Mouse (Mus musculus) limb, embryonic 15.5 days (tissue): ENCODE data around the gene Galnt2. TPM values are rescaled to one million over a fixed set of nuclear protein-coding genes. Genes with fewer than 3 reads are reported as not detected.

Experiments used
- ATAC-seq: fragments of 200-750 bp; cut with Nextera tagmentation; 2 replicates; pipeline ENCODE4 v1.8.0; 2017; ENCODE audit warnings: low read depth, moderate TSS enrichment; ENCODE audit not compliant: insufficient number of reproducible peaks, low FRiP score, low TSS enrichment
- H3K27ac ChIP-seq: fragments of 300-500 bp; sonication (generic); 2 replicates; pipeline ENCODE4 v1.5.1; 2015; ENCODE audit warnings: moderate library complexity, mild to moderate bottlenecking, inconsistent platforms
- H3K27me3 ChIP-seq: fragments of 300-500 bp; sonication (generic); 2 replicates; pipeline ENCODE4 v1.6.1; 2015; ENCODE audit warnings: inconsistent platforms
- H3K36me3 ChIP-seq: fragments of 300-500 bp; sonication (generic); 2 replicates; pipeline ENCODE4 v1.6.1; 2015; ENCODE audit warnings: inconsistent platforms
- H3K4me1 ChIP-seq: fragments of 300-500 bp; sonication (generic); 2 replicates; pipeline ENCODE4 v1.6.1; 2015; ENCODE audit warnings: inconsistent platforms
- H3K4me2 ChIP-seq: fragments of 300-500 bp; sonication (generic); 2 replicates; pipeline ENCODE4 v1.6.1; 2015; ENCODE audit warnings: mild to moderate bottlenecking, inconsistent platforms
- H3K4me3 ChIP-seq: fragments of 300-500 bp; sonication (generic); 2 replicates; pipeline ENCODE4 v1.5.1; 2015; ENCODE audit warnings: mild to moderate bottlenecking, inconsistent platforms
- H3K9ac ChIP-seq: fragments of 300-500 bp; sonication (generic); 2 replicates; pipeline ENCODE4 v1.6.1; 2015; ENCODE audit warnings: inconsistent platforms
- H3K9me3 ChIP-seq: fragments of 300-500 bp; sonication (generic); 2 replicates; pipeline ENCODE4 v1.6.1; 2016; ENCODE audit warnings: inconsistent platforms
- WGBS: fragments of 180-500 bp; shearing (Covaris S2); methylation state at CpG from one replicate; pipeline ENCODE4 v1.1.7; 2015; 5-methylcytosine and 5-hydroxymethylcytosine counted together
- polyA plus RNA-seq: library from polyadenylated mRNA; unstranded; fragments of >200 nt; fragmentation: Nextera tagmentation; extraction: Ambion mirVana; gene quantifications from 2 replicates; pipeline ENCODE4 v1.2.1, GENCODE M21; 2015

Galnt2 gene
- polyA plus RNA-seq, 1 experiment from 2014 or later, result 53.1 TPM

- Histone ChIP-seq H3K4me1 (peaks cover 12% of the 10 kb centered on the region), H3K27ac (no peak overlapping the region), H3K4me3 (no peak overlapping the region), H3K27me3 (0 out of 2 replicates have a peak, but pooled peaks cover 3% of the 10 kb centered on the region), H3K4me2 (no peak overlapping the region), H3K9ac (no peak overlapping the region), H3K9me3 (no peaks in the 10 kb centered on the region), H3K36me3 (no peaks in the 10 kb centered on the region)
- ATAC-seq, result no peak
- 54% methylated on average over 7 of the region's 7 CpGs for WGBS
Measured at GRCm38 (mm10) chr8:124200400-124200799, 30.8 kb upstream of the Galnt2 start.

- ATAC-seq, result no peak
- Histone ChIP-seq H3K9me3 (no peaks in the 10 kb centered on the region), H3K4me2 (no peak overlapping the region), H3K27me3 (0 out of 2 replicates have a peak, but pooled peaks cover 3% of the 10 kb centered on the region), H3K27ac (no peak overlapping the region), H3K4me3 (no peak overlapping the region), H3K4me1 (peaks cover 3% of the 10 kb centered on the region; the same call in 1 of the 2 replicates), H3K9ac (no peak overlapping the region), H3K36me3 (no peaks in the 10 kb centered on the region)
- 71% methylated on average over 8 of the region's 8 CpGs for WGBS
Measured at GRCm38 (mm10) chr8:124201706-124202105, 29.5 kb upstream of the Galnt2 start.

- Histone ChIP-seq H3K36me3 (no peaks in the 10 kb centered on the region), H3K27me3 (0 out of 2 replicates have a peak, but pooled peaks cover 3% of the 10 kb centered on the region), H3K4me2 (no peak overlapping the region), H3K9me3 (no peaks in the 10 kb centered on the region), H3K9ac (no peak overlapping the region), H3K27ac (no peak overlapping the region), H3K4me1 (no peaks in the 10 kb centered on the region), H3K4me3 (no peak overlapping the region)
- no peak for ATAC-seq
- 87% methylated on average over 5 of the region's 5 CpGs for WGBS
Measured at GRCm38 (mm10) chr8:124202895-124203294, 28.3 kb upstream of the Galnt2 start.

GRCm38 (mm10) chr8:124204001-124204601, 27.1 kb upstream of the Galnt2 start:
- Histone ChIP-seq H3K4me1 (no peaks in the 10 kb centered on the region), H3K36me3 (no peaks in the 10 kb centered on the region), H3K4me2 (no peak overlapping the region), H3K4me3 (no peak overlapping the region), H3K9me3 (no peaks in the 10 kb centered on the region), H3K9ac (no peak overlapping the region), H3K27ac (no peak overlapping the region), H3K27me3 (no peaks in the 10 kb centered on the region)
- 87% methylated on average over 13 of the region's 13 CpGs for WGBS
- no peak for ATAC-seq

- ATAC-seq, result no peak
- 47% methylated on average over 2 of the region's 2 CpGs for WGBS
- Histone ChIP-seq H3K27ac (no peak overlapping the region), H3K4me3 (no peak overlapping the region), H3K36me3 (no peaks in the 10 kb centered on the region), H3K4me1 (no peaks in the 10 kb centered on the region), H3K4me2 (no peak overlapping the region), H3K9ac (no peak overlapping the region), H3K27me3 (no peaks in the 10 kb centered on the region), H3K9me3 (no peaks in the 10 kb centered on the region)
Measured at GRCm38 (mm10) chr8:124212148-124212547, 19.0 kb upstream of the Galnt2 start.

GRCm38 (mm10) chr8:124216951-124217350, 14.2 kb upstream of the Galnt2 start:
- H3K27ac ChIP-seq, result no peak overlapping the region

GRCm38 (mm10) chr8:124229883-124230282, 1.3 kb upstream of the Galnt2 start:
- Histone ChIP-seq H3K27me3 (no peaks in the 10 kb centered on the region), H3K9me3 (no peaks in the 10 kb centered on the region), H3K36me3 (no peaks in the 10 kb centered on the region), H3K9ac (no peak overlapping the region), H3K4me1 (peaks cover 22% of the 10 kb centered on the region), H3K4me2 (no peak overlapping the region), H3K27ac (no peak overlapping the region), H3K4me3 (no peak overlapping the region)
- 72% methylated on average over 2 of the region's 2 CpGs for WGBS
- no peak for ATAC-seq

More at GRCm38 (mm10) chr8:124216951-124217350, 14.2 kb upstream of the Galnt2 start:
- no peak overlapping the region for H3K9ac ChIP-seq
- H3K36me3 ChIP-seq, result no peaks in the 10 kb centered on the region
- no peaks in the 10 kb centered on the region for H3K27me3 ChIP-seq
- no peaks in the 10 kb centered on the region for H3K9me3 ChIP-seq
- H3K4me3 ChIP-seq, result no peak overlapping the region
- ATAC-seq, result no peak
- H3K4me2 ChIP-seq, result no peak overlapping the region
- H3K4me1 ChIP-seq, result peaks cover 3% of the 10 kb centered on the region; the same call in 1 of the 2 replicates

- 55% methylated on average over 8 of the region's 8 CpGs for WGBS
- peak overlapping the region; percentile 90 for H3K4me3 ChIP-seq
- H3K4me2 ChIP-seq, result peak overlapping the region; percentile 93
- H3K4me1 ChIP-seq, result peaks cover 26% of the 10 kb centered on the region
- no peaks in the 10 kb centered on the region for H3K27me3 ChIP-seq
- H3K9ac ChIP-seq, result no peak overlapping the region; the same call in 1 of the 2 replicates
- no peak for ATAC-seq
- no peaks in the 10 kb centered on the region for H3K36me3 ChIP-seq
- no peak overlapping the region for H3K27ac ChIP-seq
- H3K9me3 ChIP-seq, result no peaks in the 10 kb centered on the region
Measured at GRCm38 (mm10) chr8:124230496-124231175, 555 bp upstream of the Galnt2 start.

GRCm38 (mm10) chr8:124231485-124232279, 491 bp downstream of the Galnt2 start:
- Histone ChIP-seq H3K4me3 (peak overlapping the region; percentile 90), H3K4me2 (peak overlapping the region; percentile 93), H3K27me3 (no peaks in the 10 kb centered on the region), H3K36me3 (no peaks in the 10 kb centered on the region), H3K9me3 (no peaks in the 10 kb centered on the region), H3K27ac (peak overlapping the region; percentile 74), H3K9ac (peak overlapping the region; percentile 82), H3K4me1 (peaks cover 28% of the 10 kb centered on the region)
- peak; percentile 86 for ATAC-seq
- under 1% methylated on average over 83 of the region's 83 CpGs for WGBS

GRCm38 (mm10) chr8:124232280-124232600, 1.0 kb downstream of the Galnt2 start:
- WGBS, result 5% methylated on average over 18 of the region's 18 CpGs

GRCm38 (mm10) chr8:124234496-124234895, 3.3 kb downstream of the Galnt2 start:
- no peak overlapping the region for H3K27ac ChIP-seq

More at GRCm38 (mm10) chr8:124232280-124232600, 1.0 kb downstream of the Galnt2 start:
- peak overlapping the region; percentile 82 for H3K9ac ChIP-seq
- H3K27ac ChIP-seq, result no peak overlapping the region
- peak overlapping the region; percentile 93 for H3K4me2 ChIP-seq
- H3K4me1 ChIP-seq, result peaks cover 28% of the 10 kb centered on the region
- H3K4me3 ChIP-seq, result peak overlapping the region; percentile 90
- no peaks in the 10 kb centered on the region for H3K36me3 ChIP-seq
- H3K9me3 ChIP-seq, result no peaks in the 10 kb centered on the region
- no peak for ATAC-seq
- no peaks in the 10 kb centered on the region for H3K27me3 ChIP-seq

GRCm38 (mm10) chr8:124235536-124235935, 4.3 kb downstream of the Galnt2 start:
- no peak overlapping the region for H3K4me3 ChIP-seq
- 88% methylated on average over 4 of the region's 4 CpGs for WGBS

More at GRCm38 (mm10) chr8:124234496-124234895, 3.3 kb downstream of the Galnt2 start:
- no peak overlapping the region for H3K9ac ChIP-seq
- ATAC-seq, result no peak
- H3K4me1 ChIP-seq, result peaks cover 28% of the 10 kb centered on the region
- no peak overlapping the region for H3K4me2 ChIP-seq
- no peaks in the 10 kb centered on the region for H3K36me3 ChIP-seq
- 57% methylated on average over 2 of the region's 2 CpGs for WGBS
- H3K9me3 ChIP-seq, result no peaks in the 10 kb centered on the region
- H3K27me3 ChIP-seq, result no peaks in the 10 kb centered on the region
- H3K4me3 ChIP-seq, result no peak overlapping the region

More at GRCm38 (mm10) chr8:124235536-124235935, 4.3 kb downstream of the Galnt2 start:
- Histone ChIP-seq H3K27me3 (no peaks in the 10 kb centered on the region), H3K4me2 (no peak overlapping the region), H3K27ac (no peak overlapping the region), H3K9ac (no peak overlapping the region), H3K4me1 (peaks cover 28% of the 10 kb centered on the region), H3K36me3 (no peaks in the 10 kb centered on the region), H3K9me3 (no peaks in the 10 kb centered on the region)
- no peak for ATAC-seq
